Mouse (Mus musculus) liver, embryonic 12.5 days (tissue): ENCODE data around the gene BC048507. TPM values are rescaled to one million over a fixed set of nuclear protein-coding genes. Genes with fewer than 3 reads are reported as not detected.
"Not testable (repeated sequence)": the region's sequence is repeated elsewhere in the genome, so short reads cannot be mapped to it uniquely, and the experiment has no call there.

ENCODE experiments used
- ATAC-seq: fragments of 200-750 bp; cut with Nextera tagmentation; 2 replicates; pipeline ENCODE4 v1.8.0; 2017; ENCODE audit warnings: moderate number of reproducible peaks, mild to moderate bottlenecking, moderate library complexity
- H3K27ac ChIP-seq: fragments of 300-500 bp; sonication (generic); 2 replicates; pipeline ENCODE4 v1.5.1; 2016; ENCODE audit warnings: mild to moderate bottlenecking
- H3K27me3 ChIP-seq: fragments of 300-500 bp; sonication (generic); replicated peaks from 2 replicates; pipeline ENCODE4 v1.6.1; 2016; ENCODE audit warnings: mild to moderate bottlenecking, moderate library complexity
- H3K36me3 ChIP-seq: fragments of 300-500 bp; sonication (generic); 2 replicates; pipeline ENCODE4 v1.6.1; 2016; ENCODE audit warnings: mild to moderate bottlenecking, moderate library complexity
- H3K4me1 ChIP-seq: fragments of 300-500 bp; sonication (generic); 2 replicates; pipeline ENCODE4 v1.6.1; 2016
- H3K4me2 ChIP-seq: fragments of 300-500 bp; sonication (generic); 2 replicates; pipeline ENCODE4 v1.6.1; 2016; ENCODE audit warnings: mild to moderate bottlenecking, moderate library complexity
- H3K4me3 ChIP-seq: fragments of 300-500 bp; sonication (generic); 2 replicates; pipeline ENCODE4 v1.5.1; 2016; ENCODE audit warnings: mild to moderate bottlenecking, moderate library complexity
- H3K9ac ChIP-seq: fragments of 300-500 bp; sonication (generic); 2 replicates; pipeline ENCODE4 v1.6.1; 2016; ENCODE audit warnings: mild to moderate bottlenecking, moderate library complexity
- H3K9me3 ChIP-seq: fragments of 300-500 bp; sonication (generic); replicated peaks from 2 replicates; pipeline ENCODE4 v1.6.1; 2016; ENCODE audit warnings: mild to moderate bottlenecking, moderate library complexity
- WGBS: fragments of 180-500 bp; shearing (Covaris S2); methylation state at CpG from one replicate; pipeline ENCODE4 v1.1.7; 2016; ENCODE audit not compliant: insufficient replicate concordance; 5-methylcytosine and 5-hydroxymethylcytosine counted together
- polyA plus RNA-seq: library from polyadenylated mRNA; unstranded; fragments of >200 nt; fragmentation: Nextera tagmentation; extraction: Ambion mirVana; gene quantifications from 2 replicates; pipeline ENCODE4 v1.2.1, GENCODE M21; 2016

Gene BC048507
- not detected in 2 replicates for polyA plus RNA-seq

DNA sequence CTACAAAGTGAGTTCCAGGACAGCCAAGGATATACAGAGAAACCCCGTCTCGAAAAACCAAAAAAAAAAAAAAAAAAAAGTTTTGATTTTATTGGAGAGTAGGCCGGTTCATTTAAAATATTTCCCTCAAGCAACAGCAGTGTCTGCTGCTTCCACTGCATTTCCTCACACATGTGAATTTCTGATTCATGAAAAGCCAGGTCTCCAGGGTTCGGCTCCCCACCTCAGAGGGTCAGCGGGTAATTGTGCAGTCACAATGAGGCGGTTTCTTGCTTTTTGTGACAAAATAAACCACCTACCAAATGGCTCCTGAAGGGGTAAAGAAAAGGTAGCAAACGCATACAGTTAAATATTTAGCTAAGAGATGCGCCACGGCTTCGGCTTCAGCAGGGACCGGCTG lies at the start of gene BC048507:
BC048507 (plus strand) TSS at position 301 of the 400 bp plus-strand sequence.
- Histone ChIP-seq H3K27ac (no peak within 1 kb of the TSS), H3K4me3 (no peak within 1 kb of the TSS), H3K4me1 (no peaks in the 10 kb centered on the region), H3K4me2 (no peak within 1 kb of the TSS), H3K9me3 (no peaks in the 10 kb centered on the region), H3K27me3 (no peaks in the 10 kb centered on the region), H3K9ac (no peak within 1 kb of the TSS), H3K36me3 (no peaks in the 10 kb centered on the region)
- ATAC-seq = no peak
- WGBS = 65% methylated on average over 11 of the region's 11 CpGs

DNA sequence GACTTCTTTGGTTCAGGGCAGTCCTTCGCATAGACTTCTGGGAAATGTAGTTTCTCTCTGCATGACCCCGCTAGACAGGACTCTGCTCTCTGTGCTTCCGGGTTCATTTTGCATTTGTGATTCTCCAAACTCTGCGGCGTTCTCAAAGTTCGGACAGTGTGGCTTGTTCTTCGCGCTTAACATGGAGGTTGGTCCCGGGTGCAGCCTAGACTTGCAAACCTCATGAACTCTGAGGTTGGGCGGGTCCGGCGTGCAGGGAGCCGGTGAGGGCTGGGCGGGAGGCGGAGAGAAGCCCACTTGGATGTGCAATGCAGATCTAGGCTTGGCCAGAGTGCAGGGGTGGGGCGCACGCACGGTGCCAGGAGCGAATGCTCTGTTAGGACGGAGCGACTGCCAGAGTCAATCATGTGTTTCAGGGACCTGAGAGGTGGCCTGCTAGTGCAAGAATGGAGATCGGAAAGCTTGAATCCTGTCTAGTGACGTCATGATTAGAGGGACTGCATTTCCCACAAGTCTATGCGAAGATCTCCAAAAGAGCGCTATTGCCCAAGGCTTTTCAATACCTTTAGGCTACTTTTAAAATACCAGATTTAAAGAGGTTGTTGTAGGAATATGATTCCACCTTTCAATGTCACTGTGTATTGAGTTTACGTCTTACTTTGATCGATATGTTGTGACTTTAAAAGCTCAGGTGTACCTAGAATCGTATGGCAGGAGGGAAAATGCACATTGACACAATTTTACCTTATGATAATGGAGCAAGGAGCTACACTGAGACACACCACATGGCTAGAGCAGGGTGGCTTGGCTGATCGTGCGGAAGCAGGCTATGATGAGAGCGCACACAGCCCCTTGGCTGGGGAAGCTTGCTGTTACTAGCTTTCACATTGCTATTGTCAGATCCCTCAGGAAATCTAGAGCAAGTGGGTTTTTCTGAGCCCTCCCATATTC lies 49.1 kb upstream of the BC048507 start, which contains the start of gene Zfp273:
Zfp273 (plus strand) TSS at position 31 of the 951 bp plus-strand sequence.
- H3K9me3 ChIP-seq = no peaks in the 10 kb centered on the region

GRCm38 (mm10) chr13:67818636-67819035 lies 44.5 kb upstream of the BC048507 start:
- Histone ChIP-seq H3K36me3 (peaks cover 29% of the 10 kb centered on the region), H3K4me1 (peaks cover 3% of the 10 kb centered on the region; the same call in 1 of the 2 replicates), H3K9me3 (no peaks in the 10 kb centered on the region), H3K27ac (no peak overlapping the region), H3K27me3 (no peaks in the 10 kb centered on the region), H3K4me2 (no peak overlapping the region), H3K9ac (no peak overlapping the region), H3K4me3 (no peak overlapping the region)
- WGBS = 71% methylated on average over 1 of the region's 1 CpGs
- no peak for ATAC-seq

More for the DNA sequence above, 49.1 kb upstream of the BC048507 start, which contains the start of gene Zfp273:
- peak within 1 kb of the TSS; percentile 73 for H3K4me2 ChIP-seq
- WGBS = 3% methylated on average over 31 of the region's 31 CpGs
- ATAC-seq = peak; percentile 94
- peak within 1 kb of the TSS; percentile 71 for H3K9ac ChIP-seq
- H3K36me3 ChIP-seq = peaks cover 8% of the 10 kb centered on the region
- peaks cover 8% of the 10 kb centered on the region; the same call in 1 of the 2 replicates for H3K4me1 ChIP-seq
- peak within 1 kb of the TSS; percentile 82 for H3K4me3 ChIP-seq
- peak within 1 kb of the TSS; percentile 78 for H3K27ac ChIP-seq
- H3K27me3 ChIP-seq = no peaks in the 10 kb centered on the region

DNA sequence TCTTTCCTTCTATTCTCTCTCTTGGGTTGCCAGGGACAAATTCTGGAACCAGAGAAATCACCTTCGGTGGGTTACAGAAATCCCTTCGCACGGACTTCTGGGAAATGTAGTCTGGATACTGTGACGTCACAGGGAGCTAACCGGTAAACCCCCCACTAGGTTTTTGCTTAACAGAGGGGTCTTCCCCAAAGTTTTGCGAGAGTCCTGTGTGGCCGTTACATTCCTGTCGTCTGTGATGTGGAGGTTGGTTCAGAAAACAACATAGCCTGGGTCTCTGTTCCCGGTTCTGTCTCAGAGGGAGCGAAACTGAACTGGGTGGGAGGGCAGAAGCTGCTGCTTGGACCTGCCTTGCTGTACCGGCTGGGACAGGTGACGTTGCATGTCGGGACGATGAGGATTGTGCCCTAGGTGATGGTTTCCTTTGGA lies 32.2 kb upstream of the BC048507 start, which contains the start of gene Gm10037:
Gm10037 (plus strand) TSS at position 196 of the 426 bp plus-strand sequence.
- Histone ChIP-seq H3K9me3 (0 out of 2 replicates have a peak, but pooled peaks cover 3% of the 10 kb centered on the region), H3K4me2 (peak within 1 kb of the TSS; percentile 74), H3K27me3 (no peaks in the 10 kb centered on the region), H3K4me1 (no peaks in the 10 kb centered on the region), H3K36me3 (peaks cover 8% of the 10 kb centered on the region), H3K9ac (peak within 1 kb of the TSS; percentile 66), H3K4me3 (peak within 1 kb of the TSS; percentile 67), H3K27ac (no peak within 1 kb of the TSS)
- ATAC-seq = peak; percentile 75
- WGBS = 7% methylated on average over 14 of the region's 14 CpGs

- H3K27me3 ChIP-seq, ATAC-seq, H3K4me3 ChIP-seq, H3K9me3 ChIP-seq, H3K36me3 ChIP-seq, H3K4me1 ChIP-seq, H3K27ac ChIP-seq, H3K4me2 ChIP-seq, H3K9ac ChIP-seq: not testable (repeated sequence)
These were observed 30.0 kb upstream of the BC048507 start for GRCm38 (mm10) chr13:67833137-67833536.

DNA sequence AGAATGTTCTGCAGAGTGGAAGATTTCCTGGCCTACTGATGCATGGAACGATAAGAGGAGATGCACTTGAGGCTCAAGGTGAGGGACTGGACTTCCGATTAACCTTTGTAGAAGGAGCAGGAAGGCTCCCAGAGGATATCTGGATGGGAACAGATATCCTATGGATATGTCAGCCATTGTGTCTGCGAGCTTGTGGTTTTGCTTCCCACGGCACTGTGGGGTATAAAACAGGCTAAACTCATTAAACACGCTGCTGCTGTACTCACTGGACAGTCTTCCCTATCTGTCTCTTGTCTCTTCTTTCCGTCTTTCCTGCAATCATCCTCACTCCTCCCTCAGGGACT lies 19.4 kb upstream of the BC048507 start:
- 34% methylated on average over 6 of the region's 6 CpGs for WGBS
- peak overlapping the region; percentile 64 for H3K4me2 ChIP-seq
- no peaks in the 10 kb centered on the region for H3K4me1 ChIP-seq
- H3K4me3 ChIP-seq = 0 out of 2 replicates have a peak overlapping the region, but pooled peaks have one; percentile 3
- H3K9ac ChIP-seq = no peak overlapping the region
- H3K27ac ChIP-seq = no peak overlapping the region
- no peaks in the 10 kb centered on the region for H3K9me3 ChIP-seq
- H3K27me3 ChIP-seq = no peaks in the 10 kb centered on the region
- H3K36me3 ChIP-seq = no peaks in the 10 kb centered on the region
- no peak for ATAC-seq

GRCm38 (mm10) chr13:67844119-67844852 lies 18.8 kb upstream of the BC048507 start:
- H3K4me1 ChIP-seq = no peaks in the 10 kb centered on the region
- ATAC-seq = 0 out of 2 replicates have a peak, but pooled peaks have one; percentile 30
- H3K9me3 ChIP-seq = no peaks in the 10 kb centered on the region
- no peaks in the 10 kb centered on the region for H3K27me3 ChIP-seq
- WGBS = 2% methylated on average over 16 of the region's 19 CpGs
- peak overlapping the region; percentile 43 for H3K4me3 ChIP-seq
- H3K9ac ChIP-seq = no peak overlapping the region
- no peaks in the 10 kb centered on the region for H3K36me3 ChIP-seq
- no peak overlapping the region for H3K27ac ChIP-seq
- peak overlapping the region; percentile 64 for H3K4me2 ChIP-seq

GRCm38 (mm10) chr13:67844853-67845194 lies 18.3 kb upstream of the BC048507 start:
- no peak for ATAC-seq
- H3K9ac ChIP-seq = no peak overlapping the region
- no peaks in the 10 kb centered on the region for H3K27me3 ChIP-seq
- 23% methylated on average over 8 of the region's 8 CpGs for WGBS
- H3K9me3 ChIP-seq = no peaks in the 10 kb centered on the region
- H3K4me1 ChIP-seq = no peaks in the 10 kb centered on the region
- peak overlapping the region; percentile 64 for H3K4me2 ChIP-seq
- H3K4me3 ChIP-seq = peak overlapping the region; percentile 43
- no peak overlapping the region for H3K27ac ChIP-seq
- no peaks in the 10 kb centered on the region for H3K36me3 ChIP-seq

- Histone ChIP-seq H3K36me3 (no peaks in the 10 kb centered on the region), H3K9ac (no peak overlapping the region), H3K9me3 (no peaks in the 10 kb centered on the region), H3K27me3 (no peaks in the 10 kb centered on the region), H3K4me2 (no peak overlapping the region), H3K27ac (no peak overlapping the region), H3K4me3 (no peak overlapping the region), H3K4me1 (no peaks in the 10 kb centered on the region)
- 54% methylated on average over 3 of the region's 3 CpGs for WGBS
- ATAC-seq = no peak
These were observed 12.8 kb upstream of the BC048507 start for GRCm38 (mm10) chr13:67850361-67850760.

- no peak overlapping the region for H3K4me2 ChIP-seq
- H3K9me3 ChIP-seq = no peaks in the 10 kb centered on the region
- WGBS = 69% methylated on average over 6 of the region's 6 CpGs
- H3K9ac ChIP-seq = no peak overlapping the region
- H3K4me3 ChIP-seq = no peak overlapping the region
- no peaks in the 10 kb centered on the region for H3K36me3 ChIP-seq
- H3K27me3 ChIP-seq = no peaks in the 10 kb centered on the region
- ATAC-seq = no peak
- H3K4me1 ChIP-seq = no peaks in the 10 kb centered on the region
- no peak overlapping the region for H3K27ac ChIP-seq
These were observed 10.0 kb upstream of the BC048507 start for GRCm38 (mm10) chr13:67853130-67853529.

GRCm38 (mm10) chr13:67853983-67854382 lies 9.1 kb upstream of the BC048507 start:
- no peak overlapping the region for H3K27ac ChIP-seq
- H3K27me3 ChIP-seq = no peaks in the 10 kb centered on the region
- ATAC-seq = no peak
- no peak overlapping the region for H3K4me3 ChIP-seq
- H3K36me3 ChIP-seq = no peaks in the 10 kb centered on the region
- no peak overlapping the region for H3K9ac ChIP-seq
- no peak overlapping the region for H3K4me2 ChIP-seq
- 66% methylated on average over 2 of the region's 2 CpGs for WGBS
- H3K9me3 ChIP-seq = no peaks in the 10 kb centered on the region
- H3K4me1 ChIP-seq = no peaks in the 10 kb centered on the region

DNA sequence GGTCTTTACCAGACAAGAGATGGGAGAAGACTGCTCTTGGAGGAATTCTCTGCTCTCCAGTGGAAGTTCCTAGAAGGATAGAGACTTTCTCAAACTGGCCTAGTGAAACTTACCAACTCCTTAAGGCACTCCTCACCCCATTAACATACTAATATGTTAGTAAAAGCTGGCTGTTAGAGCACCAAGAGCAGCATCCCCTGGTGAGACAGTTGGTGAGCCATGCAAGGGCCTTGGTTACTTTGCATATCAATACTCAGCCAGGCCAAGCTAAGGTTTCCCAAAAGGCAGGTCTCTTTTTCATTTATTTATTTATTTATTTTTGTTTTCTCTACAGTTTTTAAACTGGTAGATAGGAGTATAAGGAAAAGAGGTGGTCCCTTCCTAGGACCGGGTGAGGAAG lies 5.8 kb upstream of the BC048507 start:
- Histone ChIP-seq H3K27ac (no peak overlapping the region), H3K36me3 (no peaks in the 10 kb centered on the region), H3K4me2 (no peak overlapping the region), H3K9me3 (no peaks in the 10 kb centered on the region), H3K4me1 (no peaks in the 10 kb centered on the region), H3K27me3 (no peaks in the 10 kb centered on the region), H3K9ac (no peak overlapping the region), H3K4me3 (no peak overlapping the region)
- 35% methylated on average over 1 of the region's 1 CpGs for WGBS
- no peak for ATAC-seq
